Mouse (Mus musculus) kidney, adult 10 weeks (tissue): ENCODE measurements around the gene Gm21118. TPM values are rescaled to one million over a fixed set of nuclear protein-coding genes. Genes with fewer than 3 reads are reported as not detected.

Experiments used
- polyA plus RNA-seq: library from polyadenylated mRNA; stranded (reverse); fragments of 350-450 nt; fragmentation: Illumina TruSeq; extraction: RNeasy Lipid Tissue Mini Kit (QIAGEN cat#74804); gene quantifications from one replicate; pipeline ENCODE4 v1.2.3, GENCODE M21; 2014; ENCODE audit warnings: low read depth, low replicate concordance

Gm21118 gene
- not detected for polyA plus RNA-seq

GRCm38 (mm10) chrY:70273542-70273941 is at the start of gene Gm21118:
TSS of gene Gm21118 (minus strand) at chrY:70273642.

GRCm38 (mm10) chrY:70303187-70303586 is 29.7 kb upstream of the Gm21118 start, which contains the start of the genes Gm29423 and Gm29644:
TSS of gene Gm29423 (minus strand) at chrY:70303287.
TSS of gene Gm29644 (minus strand) at chrY:70303343.

Other genes with a start within 250 kb of the Gm21118 start
- not detected for gene Gm29423, start 29.6 kb upstream of the Gm21118 start, polyA plus RNA-seq
- not detected for gene Gm29644, start 29.7 kb upstream of the Gm21118 start, polyA plus RNA-seq
- not detected for gene Gm20888, start 168.2 kb upstream of the Gm21118 start, polyA plus RNA-seq